Mouse (Mus musculus) right cerebral cortex, adult 2 months (tissue): ENCODE data around the gene Slc4a1.
A peak's percentile ranks its signal among the peaks of the same experiment; 100 is the strongest.
"Not testable (repeated sequence)": the region's sequence is repeated elsewhere in the genome, so short reads cannot be mapped to it uniquely, and the experiment has no call there.

ENCODE experiments used
- DNase-seq, 2 experiments: peaks; one replicate each; pipeline ENCODE4 v3.0.0; 2021 to 2022; ENCODE audit warnings: low spot score in 2 of 2

Gene Slc4a1

GRCm38 (mm10) chr11:102366103-102366502 lies at the start of gene Slc4a1:
Gene Slc4a1, minus strand, starts transcription at chr11:102366203.
- not testable (repeated sequence) for DNase-seq

GRCm38 (mm10) chr11:102415034-102415802 lies 49.2 kb upstream of the Slc4a1 start:
- DNase-seq = no peak

- no peak for DNase-seq
Observed at GRCm38 (mm10) chr11:102413059-102413458, 47.1 kb upstream of the Slc4a1 start.

- DNase-seq = peak; percentile 90 to 92
Observed at GRCm38 (mm10) chr11:102411704-102412103, 45.7 kb upstream of the Slc4a1 start.

GRCm38 (mm10) chr11:102411061-102411460 lies 45.1 kb upstream of the Slc4a1 start:
- DNase-seq = no peak

GRCm38 (mm10) chr11:102410345-102410744 lies 44.3 kb upstream of the Slc4a1 start:
- DNase-seq = not testable (repeated sequence)

- no peak for DNase-seq
Observed at GRCm38 (mm10) chr11:102409795-102410330, 43.9 kb upstream of the Slc4a1 start.

GRCm38 (mm10) chr11:102408888-102409794 lies 43.1 kb upstream of the Slc4a1 start:
- no peak for DNase-seq

GRCm38 (mm10) chr11:102408344-102408876 lies 42.4 kb upstream of the Slc4a1 start:
- DNase-seq = peak; percentile 97 to 98

- DNase-seq = no peak
Observed at GRCm38 (mm10) chr11:102407834-102408215, 41.8 kb upstream of the Slc4a1 start, which contains the start of gene Slc25a39. Gene Slc25a39, minus strand, starts transcription at chr11:102407946.

GRCm38 (mm10) chr11:102406900-102407833 lies 41.2 kb upstream of the Slc4a1 start:
- DNase-seq = peak; percentile 77 to 87

- DNase-seq = no peak
Observed at GRCm38 (mm10) chr11:102406401-102406800, 40.4 kb upstream of the Slc4a1 start.

GRCm38 (mm10) chr11:102405544-102406285 lies 39.7 kb upstream of the Slc4a1 start:
- DNase-seq = no peak

GRCm38 (mm10) chr11:102404161-102405010 lies 38.4 kb upstream of the Slc4a1 start:
- no peak for DNase-seq

- DNase-seq = no peak
Observed at GRCm38 (mm10) chr11:102403657-102404056, 37.7 kb upstream of the Slc4a1 start.

GRCm38 (mm10) chr11:102401898-102402500 lies 36.0 kb upstream of the Slc4a1 start:
- DNase-seq = no peak

- no peak for DNase-seq
Observed at GRCm38 (mm10) chr11:102400513-102401084, 34.6 kb upstream of the Slc4a1 start.

- DNase-seq = peak in 1 of 2 experiments; percentile 25
Observed at GRCm38 (mm10) chr11:102399610-102400072, 33.6 kb upstream of the Slc4a1 start.
